Mouse (Mus musculus) kidney, adult 18-20 months (tissue): ENCODE results near the gene Ap2a1.
"Not testable (repeated sequence)": the region's sequence is repeated elsewhere in the genome, so short reads cannot be mapped to it uniquely, and the experiment has no call there.

Experiments
- DNase-seq: peaks from one replicate; pipeline ENCODE4 v3.0.0; 2021

Ap2a1 gene

DNA sequence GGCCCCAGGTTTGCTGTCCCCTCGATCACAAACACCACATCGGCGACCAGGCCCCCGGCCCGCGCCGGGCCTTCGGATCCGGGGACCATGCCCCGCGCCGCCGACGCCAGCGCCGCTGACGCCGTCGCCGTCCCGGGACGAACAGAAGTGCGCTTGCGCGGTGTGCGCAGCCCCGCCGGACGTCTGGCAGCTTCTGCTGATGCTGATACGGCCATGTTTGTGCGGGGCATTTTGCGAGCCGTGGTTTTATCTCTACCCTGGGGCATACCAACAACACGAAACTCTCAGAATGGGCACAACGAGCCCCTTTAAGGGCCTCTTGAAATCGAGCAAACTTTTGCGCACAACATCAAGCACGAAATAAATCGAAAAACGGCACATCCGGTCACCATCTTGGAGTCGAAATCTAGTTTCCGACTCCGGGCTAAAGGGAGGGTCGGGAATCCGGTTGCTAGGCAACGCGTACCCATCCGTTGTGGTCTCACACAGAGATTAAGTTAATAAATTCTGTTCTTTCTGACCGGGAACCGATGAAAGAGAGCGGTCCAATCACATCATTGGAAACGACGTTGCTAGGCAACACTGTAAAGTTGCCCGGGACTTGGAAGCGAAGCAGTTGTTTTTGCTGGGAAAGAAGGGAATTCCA, 36.9 kb downstream of the Ap2a1 start, which contains the start of gene Med25:
Gene Med25 (minus strand): TSS at position 437 of the 646 bp plus-strand sequence.
- DNase-seq, result peak; percentile 95

DNA sequence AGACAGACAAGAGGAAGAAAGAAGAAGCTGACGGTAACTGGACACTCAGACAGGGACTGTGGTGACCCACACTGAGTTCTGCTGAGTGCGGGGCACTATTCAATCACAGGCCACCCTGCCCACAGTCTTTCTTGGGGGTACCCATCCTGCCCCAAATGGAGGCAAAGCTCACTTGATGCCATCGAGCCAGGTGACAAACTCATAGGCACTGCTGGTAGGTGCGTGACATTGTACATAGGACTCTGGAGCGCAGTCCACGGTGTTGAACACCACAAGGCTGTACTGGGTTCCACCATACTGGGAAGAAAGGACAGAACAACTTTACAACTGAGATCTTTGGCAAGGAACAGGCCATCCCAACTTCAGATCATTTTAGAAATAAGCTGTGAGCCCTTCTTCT, 37.7 kb downstream of the Ap2a1 start:
- DNase-seq, result peak; percentile 21

- no peak for DNase-seq
Observed at GRCm38 (mm10) chr7:44890737-44891136, 38.6 kb downstream of the Ap2a1 start.

GRCm38 (mm10) chr7:44890180-44890579, 39.1 kb downstream of the Ap2a1 start:
- DNase-seq, result no peak

DNA sequence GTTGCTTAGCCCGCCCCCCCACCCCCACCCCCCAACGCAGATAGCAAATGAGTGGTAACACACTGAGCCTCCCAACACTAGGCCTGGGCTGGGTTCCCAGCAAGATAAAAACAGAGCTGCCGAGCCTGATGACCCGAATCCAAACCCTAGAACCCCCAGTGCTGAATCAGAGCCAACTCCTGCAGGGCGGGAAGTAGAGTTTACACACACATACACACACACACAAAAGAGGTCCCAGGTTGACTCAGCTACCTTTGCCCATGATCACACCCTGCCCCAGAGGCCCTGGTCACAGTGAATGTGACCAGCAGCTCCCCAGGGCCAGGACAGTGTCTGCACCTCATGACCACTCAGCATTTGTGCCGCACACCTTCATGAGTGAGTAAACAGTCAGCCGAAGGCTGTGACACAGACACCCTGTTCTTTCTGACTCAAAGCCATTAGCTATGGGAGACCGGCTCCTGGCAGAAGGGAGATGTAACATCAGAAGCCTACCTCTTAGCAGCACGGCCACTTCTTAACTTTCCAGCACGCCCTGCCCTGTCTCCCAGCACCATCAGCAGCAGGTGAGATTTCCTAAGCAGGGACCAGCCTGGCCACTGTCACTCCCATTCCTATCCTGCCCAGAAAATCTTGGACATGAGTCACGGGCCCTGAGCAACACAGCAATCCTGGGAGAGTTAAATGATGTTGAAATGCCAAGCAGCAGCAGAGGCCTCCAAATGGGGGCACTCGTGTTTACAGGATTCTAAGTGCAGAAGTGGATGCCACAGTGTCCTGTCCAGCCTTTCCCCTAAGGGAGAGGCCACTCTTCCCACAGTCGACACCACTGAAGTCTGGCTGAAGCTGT, 40.8 kb downstream of the Ap2a1 start:
- no peak for DNase-seq

GRCm38 (mm10) chr7:44886964-44887363, 42.3 kb downstream of the Ap2a1 start:
- DNase-seq, result no peak

DNA sequence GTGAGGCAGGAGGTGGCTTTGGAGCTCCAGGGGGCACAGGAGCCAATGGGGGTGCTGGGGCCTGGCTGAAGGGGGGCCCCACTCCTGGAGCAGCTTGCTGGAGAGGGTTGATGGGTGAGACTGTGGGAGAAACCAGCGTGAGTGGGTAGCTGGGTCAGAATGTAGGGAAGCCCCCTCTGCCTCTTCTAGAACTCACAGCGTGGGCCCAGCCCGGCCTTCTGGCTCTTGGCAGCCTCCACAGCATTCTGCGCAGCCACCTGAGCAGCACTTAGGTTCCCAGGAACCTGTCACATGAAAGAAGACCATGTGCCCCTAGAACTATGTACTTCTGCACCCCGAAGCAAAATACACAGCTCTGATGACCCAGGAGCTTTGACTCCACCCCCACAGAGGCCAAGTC, 44.7 kb downstream of the Ap2a1 start:
- DNase-seq, result no peak

DNA sequence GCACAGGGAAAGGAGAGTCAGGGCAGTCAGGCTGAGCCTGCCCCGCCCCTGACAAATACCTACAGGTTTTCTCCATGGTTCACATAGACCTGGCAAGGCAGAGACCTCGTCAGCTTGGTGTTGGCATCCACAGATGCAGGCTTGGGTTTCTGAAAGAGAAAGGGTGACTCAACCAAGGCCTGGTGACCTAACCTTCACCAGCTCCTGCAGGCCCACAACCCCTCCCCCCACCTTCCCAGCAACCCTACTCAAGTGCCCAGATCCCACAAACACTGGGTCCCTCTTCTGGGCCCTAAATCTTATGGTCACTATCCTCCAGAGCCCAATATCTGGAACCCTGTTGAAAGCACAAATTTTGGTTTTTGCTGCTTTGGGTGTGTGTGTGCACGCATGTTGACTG, 46.3 kb downstream of the Ap2a1 start:
- DNase-seq, result no peak

DNA sequence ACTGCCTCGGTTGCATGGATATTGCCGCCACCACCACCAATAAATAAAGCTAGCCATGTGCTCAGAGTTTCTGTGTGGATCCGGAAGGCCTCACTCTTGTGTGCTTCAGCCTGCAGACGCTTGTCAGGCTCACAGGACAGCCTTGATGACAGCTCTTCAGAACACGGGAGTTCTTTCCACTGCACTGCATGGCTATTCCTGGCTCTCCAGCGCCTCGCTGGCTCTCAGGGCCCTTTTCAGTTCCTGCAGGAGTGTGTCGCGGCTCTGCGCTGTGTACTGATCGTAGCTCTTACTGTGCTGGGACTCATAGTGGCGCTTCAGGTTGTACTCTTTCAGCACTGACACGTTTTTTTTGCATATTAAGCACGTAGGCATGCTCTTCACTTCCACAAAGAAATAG, 51.5 kb downstream of the Ap2a1 start:
- no peak for DNase-seq

- not testable (repeated sequence) for DNase-seq
Observed at GRCm38 (mm10) chr7:44871774-44872173, 57.5 kb downstream of the Ap2a1 start.

DNA sequence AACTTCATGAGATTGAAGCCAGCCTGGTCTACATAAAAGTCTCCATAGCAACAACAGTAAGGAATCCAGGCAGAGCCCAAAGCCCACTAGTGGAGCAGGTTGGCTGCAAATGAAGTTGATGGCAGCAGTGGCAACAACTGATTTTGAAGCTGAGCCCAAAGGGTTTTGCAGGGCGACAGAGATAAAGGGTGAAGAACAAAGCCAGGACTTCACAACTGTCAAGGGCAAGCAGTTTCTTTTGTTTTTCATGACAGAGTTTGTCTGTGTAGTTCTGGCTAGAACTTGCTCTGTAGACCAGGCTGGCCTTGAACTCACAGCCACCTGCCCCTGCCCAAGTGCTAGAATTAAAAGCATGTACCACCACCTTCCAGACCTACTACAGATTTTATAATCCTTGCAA, 58.1 kb downstream of the Ap2a1 start:
- DNase-seq, result no peak

DNA sequence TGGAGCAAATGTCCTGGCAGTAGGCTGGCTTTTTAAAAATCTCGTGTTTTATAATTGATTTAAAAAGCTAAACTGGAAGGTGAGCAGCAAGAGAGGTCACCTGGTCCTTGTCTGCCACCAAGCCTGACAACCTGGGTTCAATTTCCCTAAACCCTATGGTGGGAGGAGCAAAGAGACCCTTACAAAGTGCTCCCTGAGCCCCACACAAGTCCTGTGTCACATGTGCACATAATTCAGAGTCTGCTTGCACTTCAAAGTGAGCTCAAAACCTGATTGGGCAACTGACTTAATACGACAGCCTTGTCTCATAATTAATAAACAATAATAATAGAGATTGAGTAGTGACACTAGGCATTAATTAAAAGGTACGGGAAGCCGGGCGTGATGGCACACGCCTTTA, 58.7 kb downstream of the Ap2a1 start:
- no peak for DNase-seq

DNA sequence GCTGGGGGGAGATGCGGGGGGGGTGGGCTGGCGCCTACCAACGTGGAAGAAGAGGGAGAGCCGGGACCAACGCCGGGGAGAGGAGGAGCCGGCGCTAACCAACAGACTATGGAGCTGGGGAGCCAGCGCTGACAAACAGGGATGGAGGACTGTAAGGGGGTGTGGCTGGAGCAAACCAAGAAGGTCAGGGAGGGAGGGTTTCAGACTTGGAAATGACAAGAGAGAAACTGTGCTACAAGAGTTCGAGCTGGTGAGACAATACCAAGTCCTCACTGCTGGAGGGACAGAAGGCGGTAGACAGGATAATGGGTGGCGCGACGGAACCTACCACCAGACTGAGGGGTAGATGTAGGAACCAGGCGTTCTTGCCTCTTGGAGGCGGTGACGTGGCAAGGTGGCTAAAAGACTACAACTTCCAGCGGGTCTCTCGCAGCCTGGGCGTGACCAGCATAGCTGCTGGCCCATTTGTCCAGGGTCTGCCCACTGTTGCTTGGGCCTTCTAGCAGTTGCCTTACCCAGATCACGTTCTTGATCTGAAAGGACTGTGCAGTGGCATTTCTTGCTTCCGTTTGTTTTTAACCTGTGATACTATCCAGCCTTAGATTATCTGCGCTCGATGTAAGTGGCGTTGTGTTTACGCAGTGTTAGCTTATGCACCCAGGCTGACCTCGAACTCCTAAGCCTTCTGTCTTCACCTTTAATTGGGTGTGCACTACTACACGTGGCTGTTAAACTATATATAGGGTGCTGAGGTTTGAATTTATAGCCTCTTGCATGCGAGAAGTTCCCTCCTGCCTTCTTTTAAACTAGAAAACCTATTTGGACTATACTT, 59.4 kb downstream of the Ap2a1 start, which contains the start of gene Ptov1:
Gene Ptov1 (minus strand): TSS at position 92 of the 832 bp plus-strand sequence.
- peak; percentile 93 for DNase-seq

DNA sequence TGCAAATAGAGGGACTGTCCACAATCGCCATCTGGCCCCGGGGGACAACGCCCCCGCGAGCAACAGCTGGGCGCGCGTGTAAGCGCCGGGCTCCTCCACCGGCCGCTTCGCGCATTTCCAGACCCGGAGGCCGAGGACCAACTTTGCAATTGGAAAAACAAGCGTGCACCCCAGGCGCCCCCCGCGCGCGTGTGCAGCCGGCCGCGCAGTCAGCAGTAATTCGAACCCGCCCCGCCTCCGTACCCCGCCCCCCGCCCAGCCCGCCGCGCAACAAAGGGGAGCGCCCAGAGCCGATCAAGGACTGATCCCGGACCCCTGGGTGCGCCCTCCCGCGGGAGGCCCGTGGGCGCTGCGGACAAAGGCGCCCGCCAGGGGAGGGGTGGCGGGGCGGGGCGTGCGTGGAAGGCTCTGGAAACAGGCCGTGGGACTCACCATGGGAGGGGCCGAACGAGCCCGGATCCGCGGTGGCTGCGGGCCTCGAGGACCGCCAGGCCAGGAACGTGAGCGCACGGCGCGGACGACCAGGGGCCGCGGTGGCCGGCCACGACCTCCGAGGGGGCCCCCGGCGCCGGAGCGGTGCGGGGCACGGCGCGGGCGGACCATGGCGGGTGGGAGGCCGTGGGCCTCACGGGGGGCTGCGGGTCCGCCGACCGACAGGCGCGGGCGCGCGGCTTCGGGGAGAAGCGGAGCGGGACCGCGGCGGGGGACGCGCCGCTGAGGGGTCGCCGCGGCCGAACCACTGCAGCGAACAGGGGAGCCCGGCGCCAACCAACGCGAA, 60.2 kb downstream of the Ap2a1 start:
- DNase-seq, result peak; percentile 74

- DNase-seq, result peak; percentile 37
Observed at GRCm38 (mm10) chr7:44868465-44868864, 60.8 kb downstream of the Ap2a1 start.

GRCm38 (mm10) chr7:44867802-44868201, 61.5 kb downstream of the Ap2a1 start:
- DNase-seq, result no peak

DNA sequence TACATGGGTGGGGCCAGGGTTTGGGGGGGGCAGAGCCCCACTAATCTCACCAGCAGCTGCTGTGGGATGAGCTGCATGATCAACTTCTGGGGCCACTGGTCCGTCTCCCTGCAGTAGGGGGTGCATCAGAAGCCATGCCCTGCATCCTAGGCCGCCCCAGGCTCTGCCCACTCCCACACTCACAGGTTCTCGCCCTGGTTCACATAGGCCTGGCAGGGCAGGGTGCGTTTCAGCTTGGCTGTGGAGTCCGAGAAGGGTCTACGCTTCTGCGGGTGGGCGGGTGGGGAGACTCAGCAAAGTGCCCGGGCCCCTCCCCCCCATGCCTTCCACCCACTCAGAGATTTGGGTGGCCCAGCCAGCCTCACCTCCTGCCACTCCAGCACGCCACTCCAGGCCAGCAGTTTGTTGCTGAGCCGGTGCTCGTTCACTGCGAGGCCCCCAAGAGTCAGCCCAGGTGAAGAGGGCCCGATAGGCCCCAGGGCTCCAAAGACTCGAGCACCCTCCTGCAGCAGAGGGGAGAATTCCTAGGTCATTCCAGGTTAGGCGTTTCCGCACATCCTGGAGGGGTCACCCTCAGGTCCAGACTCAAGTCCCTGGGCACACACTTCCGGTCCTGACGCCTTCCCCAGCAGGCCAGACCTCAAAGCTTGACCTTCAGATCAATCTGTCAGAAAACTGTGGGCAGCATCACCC, 62.1 kb downstream of the Ap2a1 start:
- no peak for DNase-seq

DNA sequence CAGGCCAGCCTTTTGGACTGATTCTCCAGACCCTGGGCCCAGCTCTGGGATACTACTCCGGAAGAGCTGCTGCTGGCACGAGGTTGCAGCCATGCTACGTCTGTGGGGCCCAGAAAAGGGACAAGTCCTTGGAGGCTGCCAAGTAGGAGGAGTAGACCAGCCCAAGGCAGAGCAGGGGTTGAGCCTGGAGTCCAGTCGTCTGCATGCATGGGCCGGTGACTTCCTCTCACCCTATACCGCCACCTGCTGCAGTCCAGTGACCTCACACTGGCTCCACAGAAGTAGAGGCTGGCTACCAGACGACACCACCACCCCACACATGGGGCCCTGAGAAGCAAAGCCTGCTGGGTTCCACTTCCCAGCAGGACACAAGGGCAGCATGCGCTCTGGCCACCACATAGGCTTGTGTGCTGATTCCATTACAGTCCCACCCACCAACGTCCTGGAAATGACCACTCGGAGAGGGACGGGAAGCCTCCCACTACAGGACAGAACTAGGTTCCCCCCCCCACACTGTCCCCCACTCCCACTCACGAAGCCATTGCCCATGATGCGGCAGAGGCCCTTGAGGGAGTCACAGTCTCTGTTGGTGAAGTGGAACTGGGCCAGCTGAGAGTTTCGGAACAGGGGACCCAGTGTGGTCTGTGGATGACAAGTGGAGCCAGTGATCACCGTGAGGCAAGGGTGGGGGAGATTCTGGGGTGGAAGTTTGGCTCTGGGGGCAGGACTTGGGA, 62.9 kb downstream of the Ap2a1 start:
- DNase-seq, result peak; percentile 63

DNA sequence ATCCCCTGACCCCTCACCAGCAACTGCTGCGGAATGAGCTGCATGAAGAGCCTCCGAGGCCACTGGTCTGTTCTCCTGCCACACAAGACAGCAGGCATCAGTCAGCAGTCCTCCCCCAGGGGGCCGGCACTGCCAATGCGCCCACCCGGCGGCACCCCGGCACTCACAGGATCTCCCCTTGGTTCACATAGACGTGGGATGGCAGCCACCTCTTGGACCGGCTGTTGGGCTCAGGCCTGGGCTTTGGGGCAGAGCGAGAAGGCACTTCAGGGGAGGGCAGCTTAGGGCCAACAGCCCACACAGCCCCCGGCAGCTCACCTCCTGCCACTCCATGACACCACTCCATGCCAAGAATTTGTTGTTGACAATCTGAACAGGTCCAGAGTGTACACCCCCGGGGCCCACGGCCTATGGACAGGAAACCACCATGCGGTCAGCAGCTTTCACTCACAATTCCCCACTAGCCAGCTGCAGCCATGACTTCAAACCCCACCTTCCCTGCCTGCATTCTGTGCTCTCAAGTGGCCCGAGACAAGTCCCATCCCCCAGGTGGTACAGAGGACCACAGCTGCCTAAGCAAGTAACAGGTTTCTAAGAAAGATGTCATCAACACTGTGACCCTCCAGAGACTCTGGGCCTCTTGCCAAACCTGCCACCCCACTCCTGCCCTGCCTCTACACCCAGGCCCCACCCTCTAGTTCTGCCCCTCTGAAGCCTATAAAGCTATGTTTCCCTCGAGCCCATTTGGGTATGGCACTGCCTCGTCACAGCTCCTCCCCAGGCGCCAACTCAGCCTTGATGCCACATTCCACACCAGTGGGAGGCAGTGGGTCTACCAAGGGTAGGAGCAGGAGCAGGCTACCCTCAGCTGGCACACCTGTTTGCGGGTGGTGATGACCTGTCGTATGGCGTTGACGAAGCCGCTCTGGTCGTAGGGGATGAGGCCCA, 64.4 kb downstream of the Ap2a1 start:
- DNase-seq, result no peak

- DNase-seq, result no peak
Observed at GRCm38 (mm10) chr7:44863982-44864494, 65.3 kb downstream of the Ap2a1 start.
